Mouse (Mus musculus) urinary bladder, postnatal 10 days (tissue): Measurements from ENCODE around the gene Pga5.

Experiments
- DNase-seq: peaks from one replicate; pipeline ENCODE4 v3.0.0; 2022; ENCODE audit warnings: low spot score

Gene Pga5

DNA sequence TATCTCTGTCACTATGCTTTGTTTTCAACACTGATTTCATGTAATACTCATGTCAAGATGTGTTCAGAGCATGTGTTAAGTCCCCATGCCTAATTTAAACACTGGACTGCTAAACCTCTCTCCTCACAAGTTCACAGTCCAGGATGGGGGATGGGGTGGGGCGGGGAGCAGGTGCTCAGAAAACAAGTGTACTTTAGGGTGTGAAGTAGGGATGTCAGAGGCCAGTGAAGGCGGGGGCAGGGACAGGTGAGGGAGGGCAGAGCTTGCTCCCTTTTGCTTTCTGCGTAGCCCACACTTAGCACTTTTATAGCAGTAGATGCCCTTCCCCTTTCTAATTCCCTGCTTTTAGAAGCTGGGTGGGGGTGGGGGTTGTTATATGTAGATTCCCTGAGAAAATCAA lies 12.8 kb downstream of the Pga5 start:
- no peak for DNase-seq

DNA sequence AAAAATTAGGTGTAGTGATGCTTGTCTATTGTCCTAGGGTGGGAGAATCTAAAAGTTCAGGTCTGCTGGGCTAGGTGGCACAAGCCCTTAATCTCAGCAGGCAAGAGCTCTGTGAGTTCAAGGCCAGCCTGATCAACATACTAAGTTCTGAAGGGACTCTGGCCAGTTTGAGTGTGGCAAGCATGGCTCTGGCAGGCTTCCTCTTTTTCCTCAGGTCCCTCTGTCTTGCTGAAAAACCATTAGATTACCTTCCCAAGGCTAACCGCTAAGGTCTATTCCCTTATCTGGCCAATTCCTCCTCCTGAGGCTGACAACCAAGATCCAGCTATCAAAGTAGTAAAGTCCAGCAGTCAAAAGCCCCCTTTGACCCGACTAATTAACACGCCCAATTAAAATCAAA lies 15.2 kb downstream of the Pga5 start:
- DNase-seq, result no peak

DNA sequence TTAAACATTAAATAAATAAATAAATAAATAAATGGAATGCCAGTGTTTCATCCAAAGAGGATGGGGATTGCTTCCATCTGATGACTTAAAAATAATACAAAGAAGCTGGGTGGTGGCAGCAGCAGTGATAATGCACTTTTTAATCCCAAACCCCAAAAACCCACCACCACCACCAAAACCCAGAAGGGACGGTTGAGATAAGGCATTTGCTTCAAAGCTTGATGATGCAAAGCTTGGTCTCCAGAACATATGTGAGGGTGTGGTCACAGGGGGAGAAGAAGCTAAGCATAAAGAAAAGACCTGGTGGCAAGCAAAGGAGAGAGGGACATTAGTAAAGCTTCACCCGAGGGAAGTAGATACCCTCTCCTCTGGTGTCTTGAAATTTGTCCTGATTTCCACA lies 16.0 kb downstream of the Pga5 start:
- no peak for DNase-seq

DNA sequence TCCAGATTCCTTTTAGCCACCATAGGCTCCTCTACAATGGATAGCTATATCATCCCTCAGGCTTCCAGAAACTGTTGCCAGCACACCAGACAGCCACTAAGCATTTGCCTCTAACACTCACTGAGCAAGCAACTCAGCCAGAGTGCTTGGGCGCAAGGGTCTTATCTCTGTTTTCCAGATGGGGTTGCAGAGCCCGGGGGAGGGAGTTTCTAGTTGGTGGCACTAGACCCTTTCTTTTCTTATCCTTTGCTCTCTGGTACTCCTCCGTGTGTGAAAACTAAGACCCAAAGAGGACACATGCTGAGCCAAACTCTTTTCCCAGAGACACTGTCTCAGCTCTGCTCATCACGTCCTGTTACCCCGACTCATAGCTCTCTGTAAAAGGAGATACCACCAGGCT lies 16.5 kb downstream of the Pga5 start:
- no peak for DNase-seq

DNA sequence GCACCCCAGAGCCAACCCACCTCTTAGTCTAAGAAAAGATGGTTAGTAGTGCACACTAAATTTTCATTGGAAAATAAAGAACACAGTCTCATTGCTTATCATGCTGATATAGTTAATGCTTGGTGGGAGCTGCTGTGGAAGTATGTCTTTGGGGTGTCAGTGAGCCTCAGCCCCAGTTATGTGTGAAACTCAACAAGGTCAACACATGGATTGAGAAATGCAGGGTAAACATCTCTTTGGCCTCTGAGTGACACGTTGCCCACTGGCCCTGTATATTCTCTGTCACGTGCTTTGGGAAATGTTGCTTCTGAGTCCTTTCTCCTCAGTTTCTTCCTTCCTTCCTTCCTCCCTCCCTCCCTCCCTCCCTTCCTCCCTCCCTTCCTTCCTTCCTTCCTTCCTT lies 19.5 kb downstream of the Pga5 start:
- no peak for DNase-seq

DNA sequence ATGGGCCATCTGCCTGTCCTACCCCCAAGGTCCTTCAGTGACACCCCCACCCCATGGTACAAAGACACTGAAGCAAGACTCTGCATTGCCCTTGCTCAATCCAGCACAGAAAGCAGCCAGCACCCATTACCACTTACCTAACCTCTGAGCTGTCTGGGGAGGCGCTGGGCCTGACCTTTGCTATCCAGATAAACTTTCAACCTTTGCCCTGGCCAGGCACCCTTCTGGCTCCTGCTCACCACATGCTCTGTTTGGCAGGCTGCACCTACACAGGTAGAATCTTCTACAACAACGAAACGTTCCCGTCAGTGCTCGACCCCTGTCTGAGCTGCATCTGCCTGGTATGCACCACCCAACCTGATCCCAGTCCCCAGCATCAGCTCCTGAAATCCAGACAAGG lies 20.1 kb downstream of the Pga5 start:
- DNase-seq, result no peak

DNA sequence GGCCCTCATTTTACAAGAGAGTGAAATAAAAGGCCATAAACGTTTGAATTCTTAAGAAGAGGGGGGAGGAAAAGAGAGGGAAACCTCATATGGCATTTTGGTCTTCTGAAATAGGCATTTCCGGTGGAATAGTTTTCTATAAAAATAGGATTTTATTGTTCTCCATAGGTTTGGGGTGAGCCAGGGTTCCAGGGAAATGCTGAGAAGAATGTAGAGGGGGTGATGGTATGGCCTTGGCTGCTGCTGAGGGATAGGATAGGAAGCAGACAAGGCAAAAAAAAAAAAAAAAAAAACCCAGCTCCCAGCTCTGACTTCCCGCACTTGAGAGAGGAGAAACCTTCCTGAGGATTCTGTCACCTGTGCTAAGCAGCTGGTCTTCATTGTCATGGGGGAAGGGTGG lies 21.8 kb downstream of the Pga5 start:
- no peak for DNase-seq

DNA sequence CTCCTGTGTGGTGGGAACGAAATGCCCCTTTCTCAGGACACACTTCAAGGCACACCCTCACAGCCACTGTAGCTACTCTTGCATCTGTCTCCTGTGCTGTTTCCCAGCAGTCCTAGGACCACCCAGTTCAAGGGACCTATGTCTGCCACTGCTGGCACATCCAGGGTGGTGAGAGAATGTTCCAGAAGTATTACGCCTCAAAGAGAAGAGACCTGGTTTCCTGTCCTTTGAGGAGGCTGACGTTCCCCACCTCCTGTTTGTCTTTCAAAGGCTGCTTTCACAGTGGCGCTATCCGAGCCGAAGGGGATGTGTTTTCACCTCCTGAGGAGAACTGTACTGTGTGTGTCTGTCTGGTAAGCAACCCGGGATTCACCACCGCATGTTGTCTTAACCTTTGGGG lies 29.7 kb downstream of the Pga5 start:
- DNase-seq, result no peak

DNA sequence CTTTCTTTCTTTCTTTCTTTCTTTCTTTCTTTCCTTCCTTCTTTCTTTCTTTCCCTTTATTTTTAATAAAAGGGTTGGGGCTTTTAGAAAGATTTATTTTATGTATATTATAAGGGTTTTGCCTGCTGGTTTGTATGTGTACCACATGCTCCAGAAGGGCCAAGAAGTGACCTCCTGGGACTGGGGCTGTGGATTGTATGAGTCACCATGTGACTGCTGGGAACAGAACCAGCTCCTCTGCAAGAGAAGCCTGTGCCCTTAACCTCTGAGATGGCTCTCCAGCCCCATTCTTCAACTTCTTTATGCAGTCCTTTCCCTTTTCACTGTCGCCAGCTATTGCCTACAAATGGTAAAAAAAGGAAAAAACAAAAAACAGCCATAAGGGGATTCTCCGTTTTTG lies 32.3 kb downstream of the Pga5 start:
- no peak for DNase-seq

DNA sequence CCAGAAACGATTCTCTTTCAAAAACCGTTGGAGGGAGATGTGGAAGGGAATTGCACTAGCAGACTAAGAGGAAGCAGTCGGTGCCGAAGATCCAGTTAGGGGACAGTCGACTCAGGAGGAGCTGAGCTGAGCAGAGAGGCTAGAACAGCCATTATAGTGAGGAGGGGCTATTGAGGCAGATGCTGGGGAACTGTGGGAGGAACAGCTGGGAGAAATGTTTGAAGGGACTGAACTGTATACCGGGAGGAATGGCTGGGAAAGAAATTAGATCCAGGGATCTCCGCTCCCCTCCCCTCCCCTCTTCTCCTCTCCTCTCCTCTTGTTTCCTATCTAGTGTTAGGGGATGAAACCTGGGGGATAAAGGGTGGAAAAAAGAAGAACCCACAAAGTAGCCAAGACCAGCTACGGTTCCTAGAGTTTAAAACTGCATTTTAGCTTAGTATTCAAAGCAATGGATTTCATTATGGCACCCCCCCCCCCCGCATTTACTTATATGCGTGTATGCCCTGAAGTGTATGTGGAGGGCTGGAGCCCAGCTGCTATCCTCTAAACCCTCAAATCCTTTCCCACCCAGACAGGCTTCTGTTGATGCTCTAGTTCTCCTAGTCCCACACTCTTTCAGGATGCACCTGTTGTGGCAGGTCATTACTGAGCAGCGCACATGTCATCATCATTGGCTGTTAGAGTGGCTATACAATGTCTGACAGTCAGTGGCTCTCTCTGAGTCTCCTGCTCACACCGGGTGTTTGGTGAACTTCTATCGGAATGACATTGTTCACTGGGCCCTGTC lies 37.1 kb downstream of the Pga5 start:
- no peak for DNase-seq

DNA sequence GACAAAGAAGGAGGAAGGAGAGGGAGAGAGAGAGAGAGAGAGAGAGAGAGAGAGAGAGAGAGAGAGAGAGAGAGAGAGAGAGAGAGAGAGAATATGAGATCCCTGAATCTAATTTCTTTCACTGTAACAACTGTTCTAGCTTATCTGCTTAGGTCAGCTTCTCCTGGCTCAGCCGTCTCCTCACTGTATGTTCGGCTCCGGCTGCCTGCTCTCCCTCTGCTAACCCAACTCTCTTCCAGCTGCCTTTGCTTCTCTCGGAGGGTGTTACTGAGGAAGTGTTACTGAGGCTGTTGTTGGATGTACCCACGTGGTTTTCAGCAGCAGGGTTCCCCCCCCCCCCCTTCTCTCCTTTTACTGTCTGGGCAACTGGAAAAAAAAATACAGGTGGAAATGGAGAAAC lies 37.8 kb downstream of the Pga5 start:
- DNase-seq, result no peak

DNA sequence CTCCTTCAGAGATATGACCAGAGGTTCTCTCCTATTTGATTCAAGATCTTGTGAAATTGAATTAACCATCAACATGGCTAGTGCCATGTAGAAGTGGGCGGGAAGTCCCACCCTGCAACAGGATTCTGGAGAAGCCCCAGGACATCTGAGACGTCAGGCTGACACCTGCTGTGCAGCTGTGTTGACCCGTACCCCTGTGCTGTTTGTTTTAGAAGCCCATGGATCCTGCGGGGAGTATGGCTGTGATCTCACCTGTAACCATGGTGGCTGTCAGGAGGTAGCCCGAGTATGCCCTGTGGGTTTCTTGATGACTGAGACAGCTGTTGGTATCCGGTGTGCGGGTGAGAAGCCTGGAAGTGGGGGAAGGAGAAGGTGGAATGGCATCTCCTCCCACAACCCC lies 40.0 kb downstream of the Pga5 start:
- no peak for DNase-seq

DNA sequence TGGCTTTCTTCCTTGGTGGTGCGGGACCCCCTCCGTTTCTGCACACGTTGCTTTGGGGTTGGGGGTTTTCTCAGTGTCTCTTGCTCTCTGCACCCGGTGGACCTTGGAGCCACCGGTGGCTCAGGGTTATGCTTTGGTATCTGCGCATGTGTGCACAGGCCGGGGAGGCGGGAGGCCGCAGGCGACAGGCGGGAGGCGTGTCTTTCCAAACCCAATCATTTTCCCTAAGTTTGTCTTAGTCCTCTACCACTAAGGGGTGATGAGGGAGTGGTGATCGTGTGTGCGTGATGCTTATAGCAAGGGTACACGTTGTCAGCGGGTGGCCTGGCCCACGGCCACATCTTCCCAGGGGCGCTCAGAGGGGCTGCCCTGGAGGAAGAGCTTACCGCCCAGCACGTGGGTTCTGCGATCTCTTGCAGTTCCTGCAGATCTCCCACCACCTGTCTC lies 43.0 kb downstream of the Pga5 start:
- DNase-seq, result no peak

DNA sequence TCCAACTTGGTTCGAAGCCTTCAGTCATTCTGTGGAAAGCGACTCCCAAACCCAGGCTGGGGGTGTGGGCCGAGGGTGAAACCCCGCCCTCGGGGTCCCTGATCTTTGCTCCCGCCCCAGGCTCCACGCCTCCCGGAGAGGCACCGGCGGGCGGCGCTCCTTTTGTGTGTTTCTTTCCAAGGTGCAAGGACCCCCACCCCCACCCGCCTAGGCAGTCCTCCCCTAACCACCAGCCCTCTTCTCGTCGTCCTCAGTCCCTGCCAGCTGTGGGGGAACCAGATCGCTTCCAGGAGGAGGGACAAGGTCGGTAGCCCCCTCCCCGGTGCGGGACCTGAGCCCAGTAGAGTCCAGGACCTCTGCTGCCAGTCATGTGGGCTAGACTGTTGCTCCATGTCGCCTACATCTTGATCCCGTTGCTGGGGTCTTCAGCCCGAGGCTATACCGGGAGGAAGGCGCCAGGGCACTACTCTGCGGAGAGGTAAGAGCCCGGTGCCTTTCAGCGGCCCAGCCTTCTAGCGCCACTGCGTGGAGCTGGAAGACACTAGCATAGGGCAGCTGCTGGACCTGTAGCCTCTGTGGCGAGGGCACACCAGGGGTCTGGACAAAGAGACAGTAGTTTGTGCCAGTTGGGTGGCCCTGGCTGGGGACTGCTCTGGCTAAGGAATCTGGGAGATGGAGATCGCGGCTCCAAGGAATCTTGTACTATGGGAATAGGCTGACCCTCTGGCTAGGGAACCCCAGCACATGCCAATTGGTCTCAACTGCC lies 43.6 kb downstream of the Pga5 start, which contains the start of gene Vwce:
Gene Vwce, plus strand, starts transcription at position 108 of the 766 bp plus-strand sequence.
- DNase-seq, result no peak
